Mouse (Mus musculus) liver, adult 2 months (tissue): Measurements from ENCODE around the gene Myadml2.

Experiments
- CTCF ChIP-seq: fragments of 200-500 bp; IDR thresholded peaks from 2 replicates; pipeline ENCODE4 v1.5.1; 2011; ENCODE audit warnings: low read depth, low read length, control low read depth
- POLR2A ChIP-seq: fragments of 200-500 bp; IDR thresholded peaks from 2 replicates; pipeline ENCODE4 v1.6.1; 2011; ENCODE audit warnings: low read length, control low read depth; ENCODE audit not compliant: insufficient read depth; ENCODE audit errors: extremely low read depth

GRCm38 (mm10) chr11:120697741-120698140 is 49.8 kb upstream of the Myadml2 start:
- no peak for TF ChIP-seq CTCF
- no peak for TF ChIP-seq POLR2A
